Mouse (Mus musculus) spleen, adult 2 months (tissue): ENCODE measurements around the gene Il17re. TPM values are rescaled to one million over a fixed set of nuclear protein-coding genes. Genes with fewer than 3 reads are reported as not detected.

Experiments
- DNase-seq, 2 experiments: peaks; one replicate each; pipeline versions ENCODE4 v3.0.0 to v3.0.0-alpha.2; 2012 to 2021; ENCODE audit warnings: low spot score in 2 of 2, low read depth in 1 of 2
- H3K27ac ChIP-seq: fragments of 200-500 bp; 2 replicates; pipeline ENCODE4 v1.5.1; 2012; ENCODE audit warnings: low read length, inconsistent platforms; ENCODE audit not compliant: insufficient read depth
- H3K27me3 ChIP-seq: fragments of 200-500 bp; 2 replicates; pipeline ENCODE4 v1.6.1; 2012; ENCODE audit warnings: mild to moderate bottlenecking, moderate library complexity, low read length, inconsistent platforms; ENCODE audit not compliant: control insufficient read depth, insufficient read depth
- H3K36me3 ChIP-seq: fragments of 200-500 bp; 2 replicates; pipeline ENCODE4 v1.6.1; 2012; ENCODE audit warnings: mild to moderate bottlenecking, low read length, inconsistent platforms; ENCODE audit not compliant: control insufficient read depth, insufficient read depth
- H3K4me1 ChIP-seq: fragments of 200-500 bp; 2 replicates; pipeline ENCODE4 v1.6.1; 2011; ENCODE audit warnings: inconsistent platforms; ENCODE audit not compliant: control insufficient read depth, insufficient read depth, insufficient read length
- H3K4me3 ChIP-seq: fragments of 200-500 bp; 2 replicates; pipeline ENCODE4 v1.5.1; 2011; ENCODE audit warnings: mild to moderate bottlenecking, inconsistent platforms; ENCODE audit not compliant: insufficient read depth, insufficient read length; ENCODE audit errors: extremely low read depth
- CTCF ChIP-seq: fragments of 200-500 bp; IDR thresholded peaks from 2 replicates; pipeline ENCODE4 v1.5.1; 2011; ENCODE audit warnings: mild to moderate bottlenecking, inconsistent platforms; ENCODE audit not compliant: insufficient read depth, insufficient read length, insufficient replicate concordance; ENCODE audit errors: extremely low read depth
- POLR2A ChIP-seq: fragments of 200-500 bp; IDR thresholded peaks from 2 replicates; pipeline ENCODE4 v1.6.1; 2011; ENCODE audit warnings: low read depth, low read length, inconsistent platforms
- WGBS: fragments of 180-500 bp; shearing (Covaris S2); methylation state at CpG from one replicate; pipeline ENCODE4 v1.1.7; 2018; 5-methylcytosine and 5-hydroxymethylcytosine counted together
- polyA plus RNA-seq: library from polyadenylated mRNA; depleted of rRNA; stranded (reverse); fragments of >200 nt; gene quantifications from 2 replicates; pipeline ENCODE4 v1.2.3, GENCODE M21; 2012; rRNA removed

Gene Il17re
- 0.61 and 1.3 TPM in 2 replicates for polyA plus RNA-seq

DNA sequence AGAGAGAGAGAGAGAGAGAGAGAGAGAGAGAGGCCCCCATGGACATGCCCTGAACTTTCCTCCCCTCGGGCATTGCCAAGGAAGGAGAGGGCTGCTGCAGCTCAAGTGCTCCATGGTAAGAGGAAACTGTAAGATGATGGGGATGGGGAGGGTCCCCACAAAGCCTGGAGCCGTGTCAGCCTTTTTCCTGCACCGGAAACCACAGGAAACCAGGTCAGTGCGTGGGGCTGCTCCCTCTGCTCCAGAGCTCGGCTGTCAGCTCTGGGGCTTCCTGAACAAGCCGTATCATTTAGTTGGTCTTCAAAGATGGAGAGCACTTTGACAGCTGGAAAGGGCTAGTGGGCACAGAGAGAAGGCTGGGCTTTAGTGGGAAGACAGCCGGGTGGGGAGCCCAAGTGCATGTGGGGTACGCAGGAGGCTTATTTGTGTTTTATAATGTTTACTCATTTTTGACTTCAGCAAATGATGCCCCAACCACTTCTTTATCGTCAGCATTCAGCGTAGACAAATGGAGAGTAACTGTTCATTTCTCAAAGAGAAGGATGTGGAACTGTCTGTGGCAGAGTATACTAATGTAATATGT, at the start of gene Il17re:
TSS of gene Il17re (plus strand) at position 533 of the 583 bp plus-strand sequence.
- TF ChIP-seq CTCF (no peak), POLR2A (no peak)
- no peak for DNase-seq
- no peak within 1 kb of the TSS for H3K4me3 ChIP-seq
- H3K4me1 ChIP-seq: peaks cover 3% of the 10 kb centered on the region; the same call in 1 of the 2 replicates
- 9% methylated on average over 10 of the region's 10 CpGs for WGBS
- no peaks in the 10 kb centered on the region for H3K36me3 ChIP-seq
- no peaks in the 10 kb centered on the region for H3K27me3 ChIP-seq
- H3K27ac ChIP-seq: no peak within 1 kb of the TSS

DNA sequence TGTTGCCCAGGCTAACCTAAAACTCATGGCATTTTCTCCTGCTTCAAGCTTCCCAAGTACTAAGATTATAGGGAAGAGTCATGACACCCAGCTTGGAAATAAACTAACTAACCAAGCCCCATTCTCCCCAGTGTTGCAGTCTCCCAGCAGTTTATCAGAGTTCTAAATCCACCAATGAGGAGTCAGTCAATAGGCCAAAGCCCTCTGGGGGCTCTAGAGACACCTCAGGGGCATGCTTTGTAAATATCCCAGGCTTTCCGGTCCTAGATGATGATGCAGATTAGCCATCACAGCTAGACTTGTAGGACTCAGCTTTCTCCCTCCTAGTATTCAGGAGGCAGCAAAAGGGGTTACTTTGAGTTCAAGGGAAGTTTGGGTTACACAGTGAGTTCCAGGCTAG, 48.3 kb upstream of the Il17re start:
- Histone ChIP-seq H3K36me3 (peaks cover 17% of the 10 kb centered on the region), H3K4me3 (no peak overlapping the region), H3K27me3 (no peaks in the 10 kb centered on the region), H3K4me1 (no peaks in the 10 kb centered on the region), H3K27ac (no peak overlapping the region)
- WGBS: 82% methylated on average over 1 of the region's 1 CpGs
- DNase-seq: no peak
- TF ChIP-seq CTCF (no peak), POLR2A (no peak)

DNA sequence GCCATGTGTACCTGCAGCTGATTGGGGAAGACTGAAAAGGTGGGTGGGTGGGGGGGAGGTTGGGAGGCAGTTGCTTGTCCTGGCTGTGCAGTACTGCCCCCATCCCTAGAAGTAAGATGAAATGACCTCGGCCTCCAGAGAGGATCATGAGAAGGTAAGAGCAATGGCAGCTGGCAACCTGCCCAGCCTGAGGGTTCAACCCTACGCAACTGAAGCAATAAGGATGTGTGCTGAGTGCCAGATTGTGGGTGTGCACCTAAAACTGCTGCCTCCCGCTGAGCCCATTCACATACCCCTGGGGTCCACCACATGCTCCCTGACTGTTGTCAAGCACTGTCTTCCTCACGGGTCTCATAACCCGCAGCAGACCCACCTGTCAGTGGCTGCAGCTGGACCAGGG, 41.9 kb upstream of the Il17re start:
- 82% methylated on average over 5 of the region's 5 CpGs for WGBS
- Histone ChIP-seq H3K36me3 (peaks cover 4% of the 10 kb centered on the region; the same call in 1 of the 2 replicates), H3K4me3 (no peak overlapping the region), H3K4me1 (peaks cover 7% of the 10 kb centered on the region; the same call in 1 of the 2 replicates), H3K27ac (no peak overlapping the region), H3K27me3 (no peaks in the 10 kb centered on the region)
- no peak for DNase-seq
- TF ChIP-seq CTCF: no peak
- TF ChIP-seq POLR2A: no peak

DNA sequence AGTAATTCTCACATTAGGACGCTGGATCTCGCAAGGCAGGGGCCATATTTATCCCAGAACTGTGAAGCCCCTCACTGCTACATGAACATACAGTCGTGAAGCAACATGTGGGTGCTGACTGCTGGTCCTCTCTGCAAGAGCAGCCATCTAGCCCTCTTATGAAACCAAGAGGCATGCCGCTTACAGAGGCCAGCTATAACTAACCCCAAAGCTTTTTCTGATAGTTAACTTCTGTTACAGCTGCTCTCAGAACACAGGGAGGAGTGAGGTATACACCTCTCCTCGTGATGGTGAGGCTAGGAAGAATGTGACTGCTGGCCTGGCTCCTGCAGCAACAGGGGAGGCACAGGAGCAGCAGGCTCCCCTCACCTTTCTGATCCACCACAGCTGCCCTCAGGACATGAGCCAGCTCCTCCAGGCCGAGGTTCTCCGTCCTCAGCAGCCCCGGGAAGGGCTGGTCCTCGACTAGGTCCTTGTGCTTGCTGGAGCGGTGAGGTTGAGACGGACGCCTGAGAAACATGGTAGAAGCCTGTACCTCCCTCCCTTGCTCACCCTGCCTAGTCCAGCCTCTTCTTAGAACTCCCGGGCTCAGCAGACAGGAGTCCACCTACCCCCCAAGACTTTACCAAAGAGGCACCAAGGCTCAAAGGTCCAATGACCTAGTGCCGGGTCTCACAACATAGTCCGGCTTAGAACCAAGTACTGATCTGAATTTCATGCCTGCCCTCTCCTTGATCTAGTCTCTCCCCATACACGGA, 39.7 kb upstream of the Il17re start:
- no peaks in the 10 kb centered on the region for H3K36me3 ChIP-seq
- DNase-seq: peak in 1 of 2 experiments; percentile 19
- peaks cover 7% of the 10 kb centered on the region; the same call in 1 of the 2 replicates for H3K4me1 ChIP-seq
- peak overlapping the region; percentile 73 for H3K4me3 ChIP-seq
- no peak overlapping the region for H3K27ac ChIP-seq
- no peak for TF ChIP-seq POLR2A
- TF ChIP-seq CTCF: no peak
- WGBS: 14% methylated on average over 16 of the region's 16 CpGs
- H3K27me3 ChIP-seq: no peaks in the 10 kb centered on the region

DNA sequence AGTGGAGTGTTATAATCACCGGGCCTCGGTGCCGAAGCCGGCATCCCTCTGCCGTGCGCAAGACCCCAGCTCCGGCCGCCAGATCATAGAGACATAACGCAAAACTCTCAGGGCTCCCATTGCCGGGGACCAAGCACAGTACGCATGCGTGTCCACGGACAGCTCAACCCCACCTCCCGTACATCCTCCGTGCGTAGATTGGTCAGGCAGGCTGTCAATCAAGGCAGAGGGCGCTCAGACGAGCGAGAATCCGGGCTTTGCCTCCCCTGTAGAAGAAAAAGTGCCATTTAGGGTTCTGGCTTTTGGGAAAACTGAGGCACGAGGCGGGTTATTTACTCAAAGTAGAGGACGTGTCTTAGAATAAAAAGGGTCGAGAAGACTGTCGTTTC, 39.1 kb upstream of the Il17re start, which contains the start of gene Rpusd3:
TSS of gene Rpusd3 (minus strand) at position 142 of the 389 bp plus-strand sequence.
- peak; percentile 98 to 100 for DNase-seq
- TF ChIP-seq POLR2A (peak; percentile 48; the same call in 1 of the 2 replicates), CTCF (no peak)
- Histone ChIP-seq H3K4me3 (peak within 1 kb of the TSS; percentile 73), H3K27ac (no peak within 1 kb of the TSS), H3K27me3 (no peaks in the 10 kb centered on the region), H3K36me3 (no peaks in the 10 kb centered on the region), H3K4me1 (peaks cover 7% of the 10 kb centered on the region; the same call in 1 of the 2 replicates)
- 0% methylated on average over 25 of the region's 25 CpGs for whole genome bisulfite sequencing

DNA sequence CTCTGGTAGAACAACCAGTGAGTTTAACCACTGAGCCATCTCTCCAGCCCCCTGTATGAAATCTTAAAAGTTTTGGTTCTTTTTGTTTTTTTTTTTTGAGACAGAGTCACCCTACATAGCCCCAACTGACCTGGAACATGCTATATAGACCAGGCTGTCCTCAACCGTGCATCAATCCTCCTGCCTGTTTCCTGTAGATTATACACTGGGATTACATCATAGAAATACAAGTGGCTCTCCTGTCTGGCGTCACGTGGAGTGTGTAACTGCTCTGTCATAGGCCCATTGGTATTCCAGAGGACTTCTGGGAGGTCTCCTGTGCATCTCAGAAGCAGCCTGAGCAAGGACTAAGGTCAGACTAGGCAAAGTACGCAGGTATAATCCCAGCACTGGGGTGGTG, 35.3 kb upstream of the Il17re start:
- no peak for DNase-seq
- no peaks in the 10 kb centered on the region for H3K36me3 ChIP-seq
- TF ChIP-seq POLR2A: no peak
- TF ChIP-seq CTCF: no peak
- H3K4me3 ChIP-seq: no peak overlapping the region
- H3K27ac ChIP-seq: no peak overlapping the region
- 61% methylated on average over 4 of the region's 4 CpGs for WGBS
- H3K4me1 ChIP-seq: peaks cover 7% of the 10 kb centered on the region; the same call in 1 of the 2 replicates
- H3K27me3 ChIP-seq: no peaks in the 10 kb centered on the region
